Mouse (Mus musculus) ES-E14 (cell line): ENCODE results near the gene Rpsa.

ENCODE experiments used
- HCFC1 ChIP-seq: IDR thresholded peaks from 2 replicates; pipeline ENCODE4 v1.6.1; 2012; ENCODE audit warnings: low read length, inconsistent platforms, borderline replicate concordance; ENCODE audit not compliant: insufficient read depth
- MAFK ChIP-seq: IDR thresholded peaks from 2 replicates; pipeline ENCODE4 v1.6.1; 2014; ENCODE audit warnings: mild to moderate bottlenecking, low read depth, low read length, inconsistent platforms; ENCODE audit not compliant: insufficient read depth
- ZC3H11A ChIP-seq: IDR thresholded peaks from 2 replicates; pipeline ENCODE4 v1.6.1; 2012; ENCODE audit warnings: low read depth, mild to moderate bottlenecking, inconsistent platforms, low read length, borderline replicate concordance

DNA sequence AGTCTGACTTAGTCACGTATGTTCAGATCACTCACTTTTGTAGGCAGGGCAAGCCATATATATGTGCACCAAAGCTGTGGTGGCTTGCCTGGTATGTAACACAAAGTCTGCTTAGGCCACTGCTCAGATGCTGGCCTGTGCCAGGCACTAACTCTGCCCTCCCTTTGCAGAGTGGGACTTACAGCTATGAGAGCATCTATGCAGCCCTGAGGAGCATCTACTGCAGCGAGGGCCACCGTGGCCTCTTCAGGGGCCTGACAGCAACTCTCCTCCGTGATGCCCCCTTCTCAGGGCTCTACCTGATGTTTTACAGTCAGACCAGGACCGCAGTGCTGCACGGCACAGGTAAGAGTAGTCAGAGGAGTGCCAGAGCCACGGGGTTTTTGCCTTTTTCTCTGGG is 7.0 kb upstream of the Rpsa start:
- TF ChIP-seq ZC3H11A (no peak), HCFC1 (no peak), MAFK (no peak)
